Mouse (Mus musculus) bone marrow macrophage, adult 2 months (primary cell): ENCODE measurements around the gene Pdf. TPM values are rescaled to one million over a fixed set of nuclear protein-coding genes. Genes with fewer than 3 reads are reported as not detected.
"Not testable (repeated sequence)": the region's sequence is repeated elsewhere in the genome, so short reads cannot be mapped to it uniquely, and the experiment has no call there.

ENCODE experiments used
- H3K27ac ChIP-seq: 2 replicates; pipeline ENCODE4 v1.5.1; 2012; ENCODE audit warnings: low read depth, low read length; ENCODE audit not compliant: insufficient read depth
- H3K4me1 ChIP-seq: 2 replicates; pipeline ENCODE4 v1.6.1; 2012; ENCODE audit warnings: low read length; ENCODE audit not compliant: control insufficient read depth, insufficient read depth
- H3K4me3 ChIP-seq: 2 replicates; pipeline ENCODE4 v1.5.1; 2012; ENCODE audit warnings: mild to moderate bottlenecking, low read length, moderate library complexity; ENCODE audit not compliant: insufficient read depth
- CTCF ChIP-seq: IDR thresholded peaks from 2 replicates; pipeline ENCODE4 v1.5.1; 2012; ENCODE audit warnings: low read depth, mild to moderate bottlenecking, low read length, moderate library complexity
- POLR2A ChIP-seq: IDR thresholded peaks from 2 replicates; pipeline ENCODE4 v1.6.1; 2012; ENCODE audit warnings: mild to moderate bottlenecking, low read depth, low read length, borderline replicate concordance
- polyA plus RNA-seq: library from polyadenylated mRNA; stranded (reverse); fragments of >200 nt; gene quantifications from 2 replicates; pipeline ENCODE4 v1.2.4, GENCODE M21; 2012; ENCODE audit not compliant: missing spikeins, insufficient read depth, insufficient read length

Gene Pdf
- polyA plus RNA-seq, 1 experiment = 1.7 TPM

- Histone ChIP-seq H3K4me3 (no peak overlapping the region), H3K27ac (no peak overlapping the region), H3K4me1 (peaks cover 22% of the 10 kb centered on the region)
- no peak for TF ChIP-seq CTCF
- TF ChIP-seq POLR2A = no peak
Observed at GRCm38 (mm10) chr8:107040632-107041031, 7.8 kb downstream of the Pdf start.

DNA sequence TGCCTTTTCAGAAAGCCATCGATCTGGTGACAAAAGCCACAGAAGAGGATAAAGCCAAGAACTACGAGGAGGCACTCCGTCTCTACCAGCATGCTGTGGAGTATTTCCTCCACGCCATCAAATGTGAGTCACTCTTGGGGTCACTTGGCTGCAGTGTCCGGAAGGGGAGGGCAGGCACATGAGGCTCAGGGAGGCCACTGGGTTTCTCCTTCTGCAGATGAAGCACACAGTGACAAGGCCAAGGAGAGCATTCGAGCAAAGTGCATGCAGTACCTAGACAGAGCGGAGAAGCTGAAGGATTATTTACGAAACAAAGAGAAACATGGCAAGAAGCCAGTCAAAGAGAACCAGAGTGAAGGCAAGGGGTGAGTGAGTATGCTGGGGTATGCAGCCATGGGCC, 11.8 kb downstream of the Pdf start:
- no peak for TF ChIP-seq POLR2A
- TF ChIP-seq CTCF = no peak
- H3K27ac ChIP-seq = peak overlapping the region; percentile 74
- H3K4me3 ChIP-seq = peak overlapping the region; percentile 30
- peaks cover 39% of the 10 kb centered on the region for H3K4me1 ChIP-seq

DNA sequence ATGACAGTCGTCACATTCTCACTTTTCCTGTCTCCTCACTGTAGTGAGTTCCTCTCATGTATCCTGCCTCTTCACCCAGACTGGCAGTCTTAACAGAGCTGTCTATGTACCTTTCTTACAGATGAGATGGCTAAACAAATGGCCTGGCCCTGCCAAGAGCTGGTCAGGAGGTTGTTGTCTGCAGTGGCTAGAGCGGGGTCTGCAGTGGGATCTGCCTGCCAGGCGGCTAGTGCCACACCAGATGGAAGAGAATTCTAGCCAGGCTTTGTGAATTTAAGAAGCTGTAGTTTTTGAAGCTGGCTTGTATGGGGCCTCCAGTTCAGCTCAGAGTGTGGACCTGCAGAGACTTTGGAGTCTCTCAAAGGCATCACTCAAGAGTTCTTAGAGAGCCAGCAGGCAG, 12.8 kb downstream of the Pdf start:
- H3K27ac ChIP-seq = peak overlapping the region; percentile 70; the same call in 1 of the 2 replicates
- TF ChIP-seq POLR2A (no peak), CTCF (no peak)
- H3K4me1 ChIP-seq = peaks cover 36% of the 10 kb centered on the region
- H3K4me3 ChIP-seq = no peak overlapping the region

- not testable (repeated sequence) for H3K4me3 ChIP-seq, H3K27ac ChIP-seq
- H3K4me1 ChIP-seq = peaks cover 36% of the 10 kb centered on the region
Observed at GRCm38 (mm10) chr8:107033609-107034008, 14.8 kb downstream of the Pdf start.

GRCm38 (mm10) chr8:107031577-107032090, 16.8 kb downstream of the Pdf start:
- H3K4me3 ChIP-seq = peak overlapping the region; percentile 74
- peak overlapping the region; percentile 42 for H3K27ac ChIP-seq
- H3K4me1 ChIP-seq = peaks cover 39% of the 10 kb centered on the region
- TF ChIP-seq POLR2A (no peak), CTCF (no peak)

GRCm38 (mm10) chr8:107030650-107031576, 17.5 kb downstream of the Pdf start, which contains the start of gene Vps4a:
Gene Vps4a, plus strand, starts transcription at chr8:107031222.
- TF ChIP-seq POLR2A (no peak), CTCF (no peak)
- peaks cover 33% of the 10 kb centered on the region for H3K4me1 ChIP-seq
- H3K4me3 ChIP-seq = peak within 1 kb of the TSS; percentile 74
- H3K27ac ChIP-seq = peak within 1 kb of the TSS; percentile 42

DNA sequence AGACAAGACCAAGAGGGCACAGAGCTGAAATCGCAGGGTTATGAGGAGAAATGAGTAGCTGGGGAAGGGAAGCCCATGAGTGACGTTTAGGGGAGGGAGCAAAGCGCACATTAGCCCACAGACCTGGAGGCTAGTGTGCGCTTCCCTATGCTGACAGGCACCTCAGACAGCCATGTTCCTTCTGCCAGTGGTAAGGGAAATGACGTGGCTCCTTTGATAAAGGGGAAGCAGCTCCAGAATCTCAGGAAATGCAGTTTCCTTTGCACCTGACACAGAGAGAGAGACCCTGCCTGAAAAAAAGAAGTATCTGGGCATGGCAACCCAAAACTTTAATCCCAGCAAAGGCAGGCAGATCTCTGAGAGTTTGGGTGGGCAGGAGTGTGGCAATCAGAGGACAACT, 18.4 kb downstream of the Pdf start:
- Histone ChIP-seq H3K4me1 (peaks cover 25% of the 10 kb centered on the region), H3K4me3 (no peak overlapping the region), H3K27ac (peak overlapping the region; percentile 24)
- TF ChIP-seq POLR2A (no peak), CTCF (no peak)

DNA sequence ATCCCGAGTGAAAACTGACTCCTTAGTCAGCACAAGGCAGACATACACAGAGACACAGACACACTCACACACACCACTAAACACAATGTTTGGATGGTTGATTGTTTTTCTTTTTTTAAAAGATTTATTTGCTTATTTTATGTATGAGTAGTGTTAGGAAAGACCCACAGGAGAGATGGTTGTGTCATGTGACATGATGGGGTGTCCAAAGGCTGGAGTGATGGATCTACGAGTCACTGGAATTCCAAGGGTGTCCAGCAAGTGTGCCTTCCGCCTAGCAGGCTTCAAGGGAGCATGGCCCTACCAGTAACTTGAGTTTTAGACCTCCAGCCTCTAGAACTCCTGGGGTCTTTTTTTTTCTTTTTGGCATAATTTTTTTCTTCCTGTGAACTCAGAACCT, 19.1 kb downstream of the Pdf start:
- Histone ChIP-seq H3K4me1 (peaks cover 23% of the 10 kb centered on the region), H3K27ac (no peak overlapping the region), H3K4me3 (no peak overlapping the region)
- TF ChIP-seq CTCF (no peak), POLR2A (no peak)

DNA sequence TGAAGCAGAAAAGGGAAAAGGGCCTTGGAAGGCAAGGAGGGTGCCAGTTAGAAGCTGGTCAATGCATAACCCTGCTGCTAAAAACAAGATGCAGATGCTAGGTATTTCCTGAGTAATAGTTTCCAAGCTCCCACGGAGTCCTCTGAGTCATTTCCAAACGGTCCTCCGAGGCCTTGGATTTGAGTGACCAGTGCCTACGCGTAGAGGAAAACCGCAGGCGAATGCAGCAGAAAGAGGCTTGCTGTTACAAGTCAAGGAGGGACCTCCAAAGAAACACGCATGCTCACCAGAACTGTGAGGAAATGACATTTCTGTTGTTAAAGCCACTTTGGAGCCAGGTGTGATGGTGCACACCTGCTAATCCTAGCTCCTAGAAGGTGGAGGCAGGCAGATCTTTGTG, 24.9 kb downstream of the Pdf start:
- TF ChIP-seq POLR2A (no peak), CTCF (no peak)
- H3K4me1 ChIP-seq = peaks cover 4% of the 10 kb centered on the region; the same call in 1 of the 2 replicates
- H3K27ac ChIP-seq = no peak overlapping the region
- H3K4me3 ChIP-seq = no peak overlapping the region

GRCm38 (mm10) chr8:107014915-107015314, 33.5 kb downstream of the Pdf start:
- H3K27ac ChIP-seq = no peak overlapping the region
- H3K4me3 ChIP-seq = no peak overlapping the region
- no peaks in the 10 kb centered on the region for H3K4me1 ChIP-seq
- TF ChIP-seq POLR2A (no peak), CTCF (no peak)
